Mouse (Mus musculus) myocyte (in vitro differentiated cells): ENCODE measurements around the gene Dcaf7. TPM values are rescaled to one million over a fixed set of nuclear protein-coding genes. Genes with fewer than 3 reads are reported as not detected.

Experiments used
- H3K27me3 ChIP-seq: one replicate; pipeline ENCODE4 v1.6.1; 2011; ENCODE audit not compliant: control insufficient read depth, insufficient read depth, insufficient read length
- H3K36me3 ChIP-seq: one replicate; pipeline ENCODE4 v1.6.1; 2011; ENCODE audit not compliant: control insufficient read depth, insufficient read depth
- H3K4me2 ChIP-seq: one replicate; pipeline ENCODE4 v1.6.1; 2011; ENCODE audit warnings: low read depth, control low read depth
- H3K4me3 ChIP-seq: one replicate; pipeline ENCODE4 v1.5.1; 2011; ENCODE audit warnings: mild to moderate bottlenecking, control low read depth, moderate library complexity
- H3K79me2 ChIP-seq: one replicate; pipeline ENCODE4 v1.6.1; 2011; ENCODE audit not compliant: control insufficient read depth, insufficient read depth
- H3ac ChIP-seq: one replicate; pipeline ENCODE4 v1.6.1; 2011; ENCODE audit not compliant: control insufficient read depth, insufficient read length
- CEBPB ChIP-seq: IDR thresholded peaks from 2 replicates; pipeline ENCODE4 v1.6.1; 2011; ENCODE audit warnings: mild to moderate bottlenecking, moderate library complexity; ENCODE audit not compliant: poor library complexity, insufficient read depth, severe bottlenecking
- E2F4 ChIP-seq: IDR thresholded peaks from one replicate; pipeline ENCODE4 v1.6.1; 2011; ENCODE audit warnings: mild to moderate bottlenecking, control low read depth, moderate library complexity; ENCODE audit not compliant: insufficient read depth
- MAX ChIP-seq: IDR thresholded peaks from one replicate; pipeline ENCODE4 v1.6.1; 2011; ENCODE audit warnings: low read depth, mild to moderate bottlenecking, control low read depth
- MYOD1 ChIP-seq, 3 experiments: IDR thresholded peaks; one replicate each; pipeline ENCODE4 v1.6.1; 2011; ENCODE audit warnings: control low read depth in 2 of 3, low read depth in 2 of 3, mild to moderate bottlenecking in 2 of 3, moderate library complexity in 1 of 3; ENCODE audit not compliant: insufficient read length in 2 of 3, control insufficient read depth in 1 of 3
- MYOG ChIP-seq, 3 experiments: IDR thresholded peaks; one replicate each; pipeline ENCODE4 v1.6.1; 2011; ENCODE audit warnings: control low read depth in 2 of 3, low read depth in 2 of 3, mild to moderate bottlenecking in 2 of 3; ENCODE audit not compliant: insufficient read length in 2 of 3, control insufficient read depth in 1 of 3, insufficient read depth in 1 of 3
- POLR2A ChIP-seq: IDR thresholded peaks from one replicate; pipeline ENCODE4 v1.6.1; 2011; ENCODE audit warnings: low read depth, mild to moderate bottlenecking, control low read depth, moderate library complexity; ENCODE audit not compliant: insufficient read length
- POLR2AphosphoS2 ChIP-seq: IDR thresholded peaks from one replicate; pipeline ENCODE4 v1.6.1; 2011; ENCODE audit warnings: low read depth, control low read depth; ENCODE audit not compliant: insufficient read length
- REST ChIP-seq: IDR thresholded peaks from one replicate; pipeline ENCODE4 v1.6.1; 2011; ENCODE audit warnings: mild to moderate bottlenecking, control low read depth, moderate library complexity; ENCODE audit not compliant: insufficient read depth, insufficient read length
- SRF ChIP-seq: IDR thresholded peaks from one replicate; pipeline ENCODE4 v1.6.1; 2011; ENCODE audit warnings: low read depth; ENCODE audit not compliant: control insufficient read depth, insufficient read length
- TCF12 ChIP-seq: IDR thresholded peaks from one replicate; pipeline ENCODE4 v1.6.1; 2011; ENCODE audit warnings: mild to moderate bottlenecking, control low read depth; ENCODE audit not compliant: poor library complexity, insufficient read depth, severe bottlenecking
- TCF3 ChIP-seq: IDR thresholded peaks from one replicate; pipeline ENCODE4 v1.6.1; 2011; ENCODE audit warnings: low read depth, control low read depth; ENCODE audit not compliant: insufficient read length
- USF1 ChIP-seq: IDR thresholded peaks from one replicate; pipeline ENCODE4 v1.6.1; 2011; ENCODE audit warnings: low read depth, mild to moderate bottlenecking, control low read depth, moderate library complexity
- polyA plus RNA-seq: library from polyadenylated mRNA; unstranded; fragments of >200 nt; fragmentation: generic; extraction: Trizol; gene quantifications from one replicate; pipeline ENCODE4 v1.2.1, GENCODE M21; 2012; ENCODE audit warnings: missing spikeins

Gene Dcaf7
- polyA plus RNA-seq, 1 experiment, result 36.1 TPM

DNA sequence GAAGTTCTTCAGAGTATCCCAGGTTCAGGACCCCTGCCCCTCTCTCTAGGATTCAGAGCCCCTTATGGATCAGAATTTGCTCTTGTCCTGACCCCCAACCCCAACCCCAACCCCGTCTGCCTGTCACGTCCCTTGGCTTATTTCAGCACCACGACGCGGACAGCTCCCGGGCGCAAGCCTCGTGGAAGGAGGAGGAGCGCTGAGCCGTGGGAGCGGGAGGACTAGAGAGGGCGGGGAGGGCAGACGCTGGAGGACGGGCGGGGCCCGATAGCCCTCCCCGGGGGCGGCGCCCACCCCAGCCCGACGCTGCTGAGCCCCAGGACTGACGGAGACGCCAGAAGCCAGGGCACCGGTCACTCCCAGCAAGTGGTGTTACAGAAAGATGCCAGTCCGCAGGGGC is 28.9 kb upstream of the Dcaf7 start, which contains the start of gene Kcnh6:
Kcnh6 (plus strand) TSS at position 304 of the 400 bp plus-strand sequence.
- no peaks in the 10 kb centered on the region for H3K36me3 ChIP-seq
- no peak within 1 kb of the TSS for H3K4me3 ChIP-seq
- peak; percentile 96 for TF ChIP-seq REST
- no peak for TF ChIP-seq CEBPB
- TF ChIP-seq TCF12, result no peak
- peak; percentile 14 for TF ChIP-seq MAX
- TF ChIP-seq E2F4, result no peak
- TF ChIP-seq MYOG (IDR thresholded peaks at IDR 0.05; ENCODE audit: control insufficient read depth in 1 of 3, insufficient read depth in 1 of 3, insufficient read length in 2 of 3, low read depth in 2 of 3), result peak in 1 of 3 experiments; percentile 5
- no peak for TF ChIP-seq USF1
- TF ChIP-seq POLR2AphosphoS2, result no peak
- no peak for TF ChIP-seq MYOD1 (IDR thresholded peaks at IDR 0.05; ENCODE audit: control insufficient read depth in 1 of 3, insufficient read length in 2 of 3, low read depth in 2 of 3)
- TF ChIP-seq TCF3, result no peak
- TF ChIP-seq SRF, result no peak
- no peak for TF ChIP-seq POLR2A
- H3K79me2 ChIP-seq, result no peaks in the 10 kb centered on the region
- no peak within 1 kb of the TSS for H3ac ChIP-seq
- H3K4me2 ChIP-seq, result peak within 1 kb of the TSS; percentile 62
- H3K27me3 ChIP-seq, result peaks cover 52% of the 10 kb centered on the region

GRCm38 (mm10) chr11:106012711-106013110 is 24.0 kb upstream of the Dcaf7 start:
- Histone ChIP-seq H3K4me2 (no peak overlapping the region), H3ac (no peak overlapping the region), H3K36me3 (no peaks in the 10 kb centered on the region), H3K4me3 (no peak overlapping the region), H3K27me3 (peaks cover 76% of the 10 kb centered on the region), H3K79me2 (no peaks in the 10 kb centered on the region)
- peak in 2 of 3 experiments; percentile 34 to 65 for TF ChIP-seq MYOG (IDR thresholded peaks at IDR 0.05; ENCODE audit: control insufficient read depth in 1 of 3, insufficient read depth in 1 of 3, insufficient read length in 2 of 3, low read depth in 2 of 3)
- no peak for TF ChIP-seq REST
- peak in 1 of 3 experiments; percentile 38 for TF ChIP-seq MYOD1 (IDR thresholded peaks at IDR 0.05; ENCODE audit: control insufficient read depth in 1 of 3, insufficient read length in 2 of 3, low read depth in 2 of 3)

GRCm38 (mm10) chr11:106013556-106014225 is 23.0 kb upstream of the Dcaf7 start:
- Histone ChIP-seq H3K4me2 (no peak overlapping the region), H3K4me3 (no peak overlapping the region), H3ac (no peak overlapping the region), H3K27me3 (peaks cover 71% of the 10 kb centered on the region), H3K79me2 (no peaks in the 10 kb centered on the region), H3K36me3 (no peaks in the 10 kb centered on the region)
- TF ChIP-seq SRF, result no peak
- no peak for TF ChIP-seq POLR2A
- no peak for TF ChIP-seq TCF3
- no peak for TF ChIP-seq MYOG (IDR thresholded peaks at IDR 0.05; ENCODE audit: control insufficient read depth in 1 of 3, insufficient read depth in 1 of 3, insufficient read length in 2 of 3, low read depth in 2 of 3)
- TF ChIP-seq MYOD1 (IDR thresholded peaks at IDR 0.05; ENCODE audit: control insufficient read depth in 1 of 3, insufficient read length in 2 of 3, low read depth in 2 of 3), result no peak
- no peak for TF ChIP-seq REST
- no peak for TF ChIP-seq E2F4
- no peak for TF ChIP-seq POLR2AphosphoS2
- no peak for TF ChIP-seq MAX
- TF ChIP-seq TCF12, result no peak
- TF ChIP-seq CEBPB, result no peak
- no peak for TF ChIP-seq USF1

DNA sequence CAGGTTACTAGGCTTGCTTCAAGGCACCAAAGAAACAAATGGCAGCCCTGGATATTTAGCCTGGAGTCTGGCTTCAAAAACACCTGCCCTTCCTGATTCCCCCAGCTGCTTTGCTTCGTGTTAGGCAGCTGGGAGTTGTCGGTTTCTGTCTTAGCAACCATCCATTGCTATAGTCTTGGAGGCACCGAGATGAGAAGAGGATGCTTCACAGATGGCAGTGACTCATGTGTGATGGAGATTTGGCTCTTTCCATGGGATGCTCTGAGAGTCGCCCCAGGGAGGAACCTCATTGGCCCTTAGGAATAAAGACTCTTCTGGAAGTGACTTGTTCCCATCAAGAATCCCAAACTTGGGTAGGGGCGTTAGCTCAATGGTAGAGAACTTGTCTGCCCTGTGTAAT is 20.2 kb upstream of the Dcaf7 start:
- H3K79me2 ChIP-seq, result no peaks in the 10 kb centered on the region
- TF ChIP-seq MYOG (IDR thresholded peaks at IDR 0.05; ENCODE audit: control insufficient read depth in 1 of 3, insufficient read depth in 1 of 3, insufficient read length in 2 of 3, low read depth in 2 of 3) (no peak), POLR2AphosphoS2 (no peak), MAX (no peak), CEBPB (no peak), REST (no peak), POLR2A (no peak), TCF3 (no peak), USF1 (no peak), E2F4 (no peak), SRF (no peak)
- H3K4me2 ChIP-seq, result no peak overlapping the region
- no peak overlapping the region for H3ac ChIP-seq
- peaks cover 73% of the 10 kb centered on the region for H3K27me3 ChIP-seq
- H3K4me3 ChIP-seq, result no peak overlapping the region
- no peaks in the 10 kb centered on the region for H3K36me3 ChIP-seq
